Mouse (Mus musculus) midbrain, embryonic 12.5 days (tissue): ENCODE measurements around the gene Rcl1. TPM values are rescaled to one million over a fixed set of nuclear protein-coding genes. Genes with fewer than 3 reads are reported as not detected.
A peak's percentile ranks its signal among the peaks of the same experiment; 100 is the strongest.

Source experiments
- ATAC-seq: fragments of 200-750 bp; cut with Nextera tagmentation; 2 replicates; pipeline ENCODE4 v1.8.0; 2017; ENCODE audit warnings: low read depth, moderate TSS enrichment, moderate library complexity; ENCODE audit not compliant: low FRiP score
- H3K27ac ChIP-seq: fragments of 300-500 bp; sonication (generic); replicated peaks from 2 replicates; pipeline ENCODE4 v1.5.1; 2016; ENCODE audit warnings: mild to moderate bottlenecking
- H3K27me3 ChIP-seq: fragments of 300-500 bp; sonication (generic); 2 replicates; pipeline ENCODE4 v1.6.1; 2016; ENCODE audit warnings: mild to moderate bottlenecking
- H3K36me3 ChIP-seq: fragments of 300-500 bp; sonication (generic); 2 replicates; pipeline ENCODE4 v1.6.1; 2016
- H3K4me1 ChIP-seq: fragments of 300-500 bp; sonication (generic); 2 replicates; pipeline ENCODE4 v1.6.1; 2016
- H3K4me2 ChIP-seq: fragments of 300-500 bp; sonication (generic); replicated peaks from 2 replicates; pipeline ENCODE4 v1.6.1; 2016; ENCODE audit warnings: mild to moderate bottlenecking, moderate library complexity
- H3K4me3 ChIP-seq: fragments of 300-500 bp; sonication (generic); 2 replicates; pipeline ENCODE4 v1.5.1; 2016; ENCODE audit warnings: mild to moderate bottlenecking
- H3K9ac ChIP-seq: fragments of 300-500 bp; sonication (generic); replicated peaks from 2 replicates; pipeline ENCODE4 v1.6.1; 2016; ENCODE audit warnings: mild to moderate bottlenecking, moderate library complexity
- H3K9me3 ChIP-seq: fragments of 300-500 bp; sonication (generic); 2 replicates; pipeline ENCODE4 v1.6.1; 2016; ENCODE audit warnings: mild to moderate bottlenecking
- WGBS: fragments of 180-500 bp; shearing (Covaris S2); methylation state at CpG from one replicate; pipeline ENCODE4 v1.1.7; 2016; 5-methylcytosine and 5-hydroxymethylcytosine counted together
- polyA plus RNA-seq: library from polyadenylated mRNA; unstranded; fragments of >200 nt; fragmentation: Nextera tagmentation; extraction: Ambion mirVana; gene quantifications from 2 replicates; pipeline ENCODE4 v1.2.1, GENCODE M21; 2016

The Rcl1 gene
- polyA plus RNA-seq, 1 experiment from 2014 or later = 41.0 TPM

GRCm38 (mm10) chr19:29069195-29069594 lies 32.0 kb upstream of the Rcl1 start:
- 83% methylated on average over 5 of the region's 5 CpGs for WGBS
- no peak overlapping the region for H3K4me3 ChIP-seq
- no peak overlapping the region for H3K27ac ChIP-seq
- no peaks in the 10 kb centered on the region for H3K27me3 ChIP-seq
- no peak overlapping the region for H3K4me2 ChIP-seq
- no peak for ATAC-seq
- no peaks in the 10 kb centered on the region for H3K9me3 ChIP-seq
- no peak overlapping the region for H3K9ac ChIP-seq
- H3K4me1 ChIP-seq = no peaks in the 10 kb centered on the region; the same call in 1 of the 2 replicates
- H3K36me3 ChIP-seq = no peaks in the 10 kb centered on the region

GRCm38 (mm10) chr19:29074802-29075201 lies 26.4 kb upstream of the Rcl1 start:
- Histone ChIP-seq H3K36me3 (no peaks in the 10 kb centered on the region), H3K4me3 (no peak overlapping the region), H3K27ac (no peak overlapping the region), H3K27me3 (no peaks in the 10 kb centered on the region), H3K4me2 (no peak overlapping the region), H3K9ac (no peak overlapping the region), H3K4me1 (peaks cover 4% of the 10 kb centered on the region; the same call in 1 of the 2 replicates), H3K9me3 (no peaks in the 10 kb centered on the region)
- no peak for ATAC-seq
- WGBS = 82% methylated on average over 6 of the region's 6 CpGs

- 77% methylated on average over 6 of the region's 6 CpGs for WGBS
- no peak overlapping the region for H3K4me2 ChIP-seq
- H3K4me3 ChIP-seq = no peak overlapping the region
- ATAC-seq = no peak
- H3K9me3 ChIP-seq = no peaks in the 10 kb centered on the region
- no peaks in the 10 kb centered on the region for H3K27me3 ChIP-seq
- H3K36me3 ChIP-seq = no peaks in the 10 kb centered on the region
- no peak overlapping the region for H3K9ac ChIP-seq
- H3K4me1 ChIP-seq = no peaks in the 10 kb centered on the region
- H3K27ac ChIP-seq = no peak overlapping the region
Observed at GRCm38 (mm10) chr19:29088628-29089027, 12.5 kb upstream of the Rcl1 start.

- no peaks in the 10 kb centered on the region for H3K4me1 ChIP-seq
- H3K4me3 ChIP-seq = no peak overlapping the region
- H3K4me2 ChIP-seq = no peak overlapping the region
- H3K9ac ChIP-seq = no peak overlapping the region
- no peaks in the 10 kb centered on the region for H3K36me3 ChIP-seq
- H3K27ac ChIP-seq = no peak overlapping the region
- H3K27me3 ChIP-seq = no peaks in the 10 kb centered on the region
- no peak for ATAC-seq
- no peaks in the 10 kb centered on the region for H3K9me3 ChIP-seq
Observed at GRCm38 (mm10) chr19:29092194-29092593, 9.0 kb upstream of the Rcl1 start.

GRCm38 (mm10) chr19:29099106-29099505 lies 2.1 kb upstream of the Rcl1 start:
- no peaks in the 10 kb centered on the region for H3K36me3 ChIP-seq
- ATAC-seq = no peak
- WGBS = 78% methylated on average over 5 of the region's 5 CpGs

GRCm38 (mm10) chr19:29099596-29099995 lies 1.6 kb upstream of the Rcl1 start:
- no peak overlapping the region for H3K4me2 ChIP-seq
- H3K9me3 ChIP-seq = no peaks in the 10 kb centered on the region
- no peaks in the 10 kb centered on the region for H3K36me3 ChIP-seq
- no peak overlapping the region for H3K27ac ChIP-seq
- H3K27me3 ChIP-seq = peaks cover 5% of the 10 kb centered on the region
- ATAC-seq = no peak
- no peak overlapping the region for H3K9ac ChIP-seq
- H3K4me1 ChIP-seq = peaks cover 14% of the 10 kb centered on the region
- H3K4me3 ChIP-seq = no peak overlapping the region
- 76% methylated on average over 4 of the region's 4 CpGs for WGBS

More at GRCm38 (mm10) chr19:29099106-29099505, 2.1 kb upstream of the Rcl1 start:
- H3K4me1 ChIP-seq = peaks cover 14% of the 10 kb centered on the region
- H3K27me3 ChIP-seq = peaks cover 5% of the 10 kb centered on the region
- H3K4me3 ChIP-seq = no peak overlapping the region
- H3K4me2 ChIP-seq = no peak overlapping the region
- H3K9ac ChIP-seq = no peak overlapping the region
- H3K9me3 ChIP-seq = no peaks in the 10 kb centered on the region
- H3K27ac ChIP-seq = no peak overlapping the region

- no peaks in the 10 kb centered on the region for H3K36me3 ChIP-seq
- H3K9me3 ChIP-seq = no peaks in the 10 kb centered on the region
- peak overlapping the region; percentile 75; the same call in 1 of the 2 replicates for H3K27ac ChIP-seq
- peaks cover 14% of the 10 kb centered on the region for H3K4me1 ChIP-seq
- WGBS = 28% methylated on average over 8 of the region's 8 CpGs
- peak overlapping the region; percentile 89 for H3K4me3 ChIP-seq
- peak overlapping the region; percentile 81 for H3K4me2 ChIP-seq
- peak overlapping the region; percentile 60; the same call in 1 of the 2 replicates for H3K9ac ChIP-seq
- peaks cover 5% of the 10 kb centered on the region for H3K27me3 ChIP-seq
- no peak for ATAC-seq
Observed at GRCm38 (mm10) chr19:29100261-29100660, 914 bp upstream of the Rcl1 start.

GRCm38 (mm10) chr19:29101591-29101990 lies 416 bp downstream of the Rcl1 start:
- no peak for ATAC-seq
- H3K9ac ChIP-seq = peak overlapping the region; percentile 72

GRCm38 (mm10) chr19:29102098-29102497 lies 923 bp downstream of the Rcl1 start:
- H3K9ac ChIP-seq = peak overlapping the region; percentile 72
- H3K27me3 ChIP-seq = peaks cover 5% of the 10 kb centered on the region
- no peaks in the 10 kb centered on the region for H3K9me3 ChIP-seq
- no peak overlapping the region for H3K27ac ChIP-seq
- H3K4me2 ChIP-seq = peak overlapping the region; percentile 81
- 15% methylated on average over 13 of the region's 13 CpGs for WGBS
- peaks cover 14% of the 10 kb centered on the region for H3K4me1 ChIP-seq
- peak overlapping the region; percentile 89 for H3K4me3 ChIP-seq
- no peaks in the 10 kb centered on the region; the same call in 1 of the 2 replicates for H3K36me3 ChIP-seq
- ATAC-seq = no peak

More at GRCm38 (mm10) chr19:29101591-29101990, 416 bp downstream of the Rcl1 start:
- H3K27me3 ChIP-seq = peaks cover 5% of the 10 kb centered on the region
- H3K36me3 ChIP-seq = no peaks in the 10 kb centered on the region; the same call in 1 of the 2 replicates
- no peak overlapping the region for H3K27ac ChIP-seq
- no peaks in the 10 kb centered on the region for H3K9me3 ChIP-seq
- H3K4me1 ChIP-seq = peaks cover 14% of the 10 kb centered on the region
- WGBS = under 1% methylated on average over 27 of the region's 27 CpGs
- H3K4me3 ChIP-seq = peak overlapping the region; percentile 89
- peak overlapping the region; percentile 81 for H3K4me2 ChIP-seq

GRCm38 (mm10) chr19:29105816-29106215 lies 4.6 kb downstream of the Rcl1 start:
- WGBS = 94% methylated on average over 4 of the region's 4 CpGs

GRCm38 (mm10) chr19:29106261-29106660 lies 5.1 kb downstream of the Rcl1 start:
- Histone ChIP-seq H3K4me1 (peaks cover 5% of the 10 kb centered on the region; the same call in 1 of the 2 replicates), H3K27ac (no peak overlapping the region), H3K4me3 (no peak overlapping the region), H3K9me3 (no peaks in the 10 kb centered on the region), H3K4me2 (no peak overlapping the region), H3K9ac (no peak overlapping the region), H3K36me3 (no peaks in the 10 kb centered on the region; the same call in 1 of the 2 replicates), H3K27me3 (no peaks in the 10 kb centered on the region)
- no peak for ATAC-seq
- 96% methylated on average over 5 of the region's 5 CpGs for WGBS

More at GRCm38 (mm10) chr19:29105816-29106215, 4.6 kb downstream of the Rcl1 start:
- no peak overlapping the region for H3K9ac ChIP-seq
- no peak overlapping the region for H3K27ac ChIP-seq
- no peaks in the 10 kb centered on the region for H3K27me3 ChIP-seq
- H3K9me3 ChIP-seq = no peaks in the 10 kb centered on the region
- H3K4me3 ChIP-seq = no peak overlapping the region
- no peaks in the 10 kb centered on the region; the same call in 1 of the 2 replicates for H3K36me3 ChIP-seq
- peaks cover 5% of the 10 kb centered on the region; the same call in 1 of the 2 replicates for H3K4me1 ChIP-seq
- no peak overlapping the region for H3K4me2 ChIP-seq
- ATAC-seq = no peak

- no peak for ATAC-seq
- H3K36me3 ChIP-seq = no peaks in the 10 kb centered on the region; the same call in 1 of the 2 replicates
- no peak overlapping the region for H3K4me3 ChIP-seq
- H3K9me3 ChIP-seq = no peaks in the 10 kb centered on the region
- no peak overlapping the region for H3K27ac ChIP-seq
- no peak overlapping the region for H3K9ac ChIP-seq
- H3K27me3 ChIP-seq = no peaks in the 10 kb centered on the region
- no peak overlapping the region for H3K4me2 ChIP-seq
- no peaks in the 10 kb centered on the region for H3K4me1 ChIP-seq
- 84% methylated on average over 8 of the region's 8 CpGs for WGBS
Observed at GRCm38 (mm10) chr19:29112662-29113061, 11.5 kb downstream of the Rcl1 start.
